Mouse (Mus musculus): ENCODE results near the gene Vsig2. TPM values are rescaled to one million over a fixed set of nuclear protein-coding genes. Genes with fewer than 3 reads are reported as not detected.

The Vsig2 gene
- 27.5 TPM for polyA plus RNA-seq (2014; fragmentation: Illumina TruSeq; extraction: RNeasy Lipid Tissue Mini Kit (QIAGEN cat#74804); ENCODE audit: insufficient read depth, low read depth, low replicate concordance)

DNA sequence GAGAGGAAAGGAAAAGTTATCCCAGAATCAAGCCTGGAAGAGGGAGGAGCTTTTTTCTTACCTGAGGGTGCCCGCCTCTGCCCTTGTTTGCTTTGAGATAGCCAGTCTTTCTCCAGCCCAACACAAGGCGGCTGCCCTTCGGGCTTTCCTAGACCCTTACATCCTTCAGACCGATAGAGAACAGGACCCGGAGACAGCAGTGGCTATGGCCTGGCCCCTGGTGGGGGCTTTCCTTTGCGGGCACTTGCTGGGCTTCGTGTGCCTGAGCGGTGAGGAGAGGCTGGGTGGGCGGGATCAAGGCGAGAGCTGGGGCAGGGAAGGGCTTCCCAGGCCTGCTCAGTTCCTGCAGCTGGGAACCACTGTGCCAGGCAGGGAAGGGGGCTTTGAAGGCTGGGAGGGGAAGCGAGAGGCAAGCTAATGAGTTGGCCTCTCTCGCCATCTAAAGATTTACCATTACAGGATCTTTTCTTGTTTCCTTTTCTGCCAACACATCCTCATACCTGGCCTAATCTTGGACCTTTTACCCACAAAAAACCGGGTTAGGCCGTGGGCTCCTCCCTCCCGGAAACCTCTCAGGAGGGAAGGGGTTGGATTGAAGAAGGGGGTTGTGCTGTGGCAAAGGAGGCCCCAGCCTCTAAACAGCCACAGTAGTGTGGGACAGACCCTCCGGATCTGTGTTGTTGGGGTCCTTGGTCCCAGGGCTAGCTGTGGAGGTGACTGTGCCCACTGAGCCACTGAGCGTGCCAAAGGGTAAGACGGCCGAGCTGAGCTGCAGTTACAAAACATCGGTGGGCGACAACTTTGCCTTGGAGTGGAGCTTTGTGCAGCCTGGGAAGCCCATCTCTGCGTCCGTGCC, at the start of gene Vsig2:
Vsig2 (plus strand) TSS at position 86 of the 856 bp plus-strand sequence.

GRCm38 (mm10) chr9:37527396-37528224, 11.4 kb upstream of the Vsig2 start, which contains the start of gene Esam:
Gene Esam, plus strand, starts transcription at chr9:37528078.

GRCm38 (mm10) chr9:37552536-37553293, 13.7 kb downstream of the Vsig2 start, which contains the start of gene Nrgn:
Gene Nrgn, minus strand, starts transcription at chr9:37552904.

GRCm38 (mm10) chr9:37554838-37555748, 16.0 kb downstream of the Vsig2 start, which contains the start of gene Siae:
Gene Siae, plus strand, starts transcription at chr9:37555698.

Other genes starting within 250 kb of the Vsig2 start
- gene Ccdc15, start 190.8 kb upstream of the Vsig2 start, polyA plus RNA-seq (2014; fragmentation: Illumina TruSeq; extraction: RNeasy Lipid Tissue Mini Kit (QIAGEN cat#74804); ENCODE audit: insufficient read depth, low read depth, low replicate concordance): 0.49 TPM
- gene Hepacam, start 171.9 kb upstream of the Vsig2 start, polyA plus RNA-seq (2014; fragmentation: Illumina TruSeq; extraction: RNeasy Lipid Tissue Mini Kit (QIAGEN cat#74804); ENCODE audit: insufficient read depth, low read depth, low replicate concordance): 1.0 TPM
- 26.5 TPM for gene Robo4, start 137.4 kb upstream of the Vsig2 start, polyA plus RNA-seq (2014; fragmentation: Illumina TruSeq; extraction: RNeasy Lipid Tissue Mini Kit (QIAGEN cat#74804); ENCODE audit: insufficient read depth, low read depth, low replicate concordance)
- not detected for gene Robo3, start 106.0 kb upstream of the Vsig2 start, polyA plus RNA-seq (2014; fragmentation: Illumina TruSeq; extraction: RNeasy Lipid Tissue Mini Kit (QIAGEN cat#74804); ENCODE audit: insufficient read depth, low read depth, low replicate concordance)
- gene Msantd2, start 49.9 kb upstream of the Vsig2 start, polyA plus RNA-seq (2014; fragmentation: Illumina TruSeq; extraction: RNeasy Lipid Tissue Mini Kit (QIAGEN cat#74804); ENCODE audit: insufficient read depth, low read depth, low replicate concordance): 10.8 TPM
- 191 TPM for gene Esam, start 11.2 kb upstream of the Vsig2 start, polyA plus RNA-seq (2014; fragmentation: Illumina TruSeq; extraction: RNeasy Lipid Tissue Mini Kit (QIAGEN cat#74804); ENCODE audit: insufficient read depth, low read depth, low replicate concordance)
- 13.8 TPM for gene Nrgn, start 13.6 kb downstream of the Vsig2 start, polyA plus RNA-seq (2014; fragmentation: Illumina TruSeq; extraction: RNeasy Lipid Tissue Mini Kit (QIAGEN cat#74804); ENCODE audit: insufficient read depth, low read depth, low replicate concordance)
- 7.7 TPM for gene Siae, start 16.4 kb downstream of the Vsig2 start, polyA plus RNA-seq (2014; fragmentation: Illumina TruSeq; extraction: RNeasy Lipid Tissue Mini Kit (QIAGEN cat#74804); ENCODE audit: insufficient read depth, low read depth, low replicate concordance)
- gene Spa17, start 74.5 kb downstream of the Vsig2 start, polyA plus RNA-seq (2014; fragmentation: Illumina TruSeq; extraction: RNeasy Lipid Tissue Mini Kit (QIAGEN cat#74804); ENCODE audit: insufficient read depth, low read depth, low replicate concordance): 30.4 TPM
- gene Tbrg1, start 118.1 kb downstream of the Vsig2 start, polyA plus RNA-seq (2014; fragmentation: Illumina TruSeq; extraction: RNeasy Lipid Tissue Mini Kit (QIAGEN cat#74804); ENCODE audit: insufficient read depth, low read depth, low replicate concordance): 63.3 TPM
- gene Panx3, start 130.0 kb downstream of the Vsig2 start, polyA plus RNA-seq (2014; fragmentation: Illumina TruSeq; extraction: RNeasy Lipid Tissue Mini Kit (QIAGEN cat#74804); ENCODE audit: insufficient read depth, low read depth, low replicate concordance): not detected
- not detected for gene Olfr160, start 177.0 kb downstream of the Vsig2 start, polyA plus RNA-seq (2014; fragmentation: Illumina TruSeq; extraction: RNeasy Lipid Tissue Mini Kit (QIAGEN cat#74804); ENCODE audit: insufficient read depth, low read depth, low replicate concordance)
- not detected for gene Olfr874, start 205.9 kb downstream of the Vsig2 start, polyA plus RNA-seq (2014; fragmentation: Illumina TruSeq; extraction: RNeasy Lipid Tissue Mini Kit (QIAGEN cat#74804); ENCODE audit: insufficient read depth, low read depth, low replicate concordance)
- gene Olfr875, start 232.6 kb downstream of the Vsig2 start, polyA plus RNA-seq (2014; fragmentation: Illumina TruSeq; extraction: RNeasy Lipid Tissue Mini Kit (QIAGEN cat#74804); ENCODE audit: insufficient read depth, low read depth, low replicate concordance): not detected

All from lung, adult 10 weeks (tissue).